Mouse (Mus musculus) liver, embryonic 16.5 days (tissue): Measurements from ENCODE around the gene Btnl9. TPM values are rescaled to one million over a fixed set of nuclear protein-coding genes. Genes with fewer than 3 reads are reported as not detected.
"Not testable (repeated sequence)": the region's sequence is repeated elsewhere in the genome, so short reads cannot be mapped to it uniquely, and the experiment has no call there.

Experiments used
- ATAC-seq: fragments of 200-750 bp; cut with Nextera tagmentation; 2 replicates; pipeline ENCODE4 v1.8.0; 2017; ENCODE audit warnings: low read depth, mild to moderate bottlenecking, moderate number of reproducible peaks, moderate library complexity
- H3K27ac ChIP-seq: fragments of 300-500 bp; sonication (generic); 2 replicates; pipeline ENCODE4 v1.5.1; 2014; ENCODE audit warnings: mild to moderate bottlenecking, low read length
- H3K27me3 ChIP-seq: fragments of 300-500 bp; sonication (generic); 2 replicates; pipeline ENCODE4 v1.6.1; 2014; ENCODE audit warnings: low read depth, low read length, mixed read lengths; ENCODE audit not compliant: control insufficient read depth, insufficient read depth
- H3K36me3 ChIP-seq: fragments of 300-500 bp; sonication (generic); 2 replicates; pipeline ENCODE4 v1.6.1; 2014; ENCODE audit warnings: mild to moderate bottlenecking; ENCODE audit not compliant: control insufficient read depth, insufficient read depth
- H3K4me1 ChIP-seq: fragments of 300-500 bp; sonication (generic); 2 replicates; pipeline ENCODE4 v1.6.1; 2014; ENCODE audit warnings: low read depth, low read length, mixed read lengths; ENCODE audit not compliant: control insufficient read depth
- H3K4me2 ChIP-seq: fragments of 300-500 bp; sonication (generic); 2 replicates; pipeline ENCODE4 v1.6.1; 2014; ENCODE audit warnings: low read depth, low read length, mixed read lengths
- H3K4me3 ChIP-seq: fragments of 300-500 bp; sonication (generic); 2 replicates; pipeline ENCODE4 v1.5.1; 2014; ENCODE audit warnings: low read depth, mild to moderate bottlenecking, low read length
- H3K9ac ChIP-seq: fragments of 300-500 bp; sonication (generic); 2 replicates; pipeline ENCODE4 v1.6.1; 2014; ENCODE audit warnings: low read depth, low read length
- H3K9me3 ChIP-seq: fragments of 300-500 bp; sonication (generic); replicated peaks from 2 replicates; pipeline ENCODE4 v1.6.1; 2016; ENCODE audit warnings: low read length; ENCODE audit not compliant: control insufficient read depth
- WGBS: fragments of 180-500 bp; shearing (Covaris S2); extraction: QIAGEN DNeasy Blood & Tissue Kit; methylation state at CpG from one replicate; pipeline ENCODE4 v1.1.7; 2014; ENCODE audit not compliant: insufficient replicate concordance; 5-methylcytosine and 5-hydroxymethylcytosine counted together
- polyA plus RNA-seq: library from polyadenylated mRNA; unstranded; fragments of >200 nt; fragmentation: Nextera tagmentation; extraction: Ambion mirVana; gene quantifications from 2 replicates; pipeline ENCODE4 v1.2.1, GENCODE M21; 2015

The Btnl9 gene
- polyA plus RNA-seq, 1 experiment from 2014 or later = 1.3 TPM

DNA sequence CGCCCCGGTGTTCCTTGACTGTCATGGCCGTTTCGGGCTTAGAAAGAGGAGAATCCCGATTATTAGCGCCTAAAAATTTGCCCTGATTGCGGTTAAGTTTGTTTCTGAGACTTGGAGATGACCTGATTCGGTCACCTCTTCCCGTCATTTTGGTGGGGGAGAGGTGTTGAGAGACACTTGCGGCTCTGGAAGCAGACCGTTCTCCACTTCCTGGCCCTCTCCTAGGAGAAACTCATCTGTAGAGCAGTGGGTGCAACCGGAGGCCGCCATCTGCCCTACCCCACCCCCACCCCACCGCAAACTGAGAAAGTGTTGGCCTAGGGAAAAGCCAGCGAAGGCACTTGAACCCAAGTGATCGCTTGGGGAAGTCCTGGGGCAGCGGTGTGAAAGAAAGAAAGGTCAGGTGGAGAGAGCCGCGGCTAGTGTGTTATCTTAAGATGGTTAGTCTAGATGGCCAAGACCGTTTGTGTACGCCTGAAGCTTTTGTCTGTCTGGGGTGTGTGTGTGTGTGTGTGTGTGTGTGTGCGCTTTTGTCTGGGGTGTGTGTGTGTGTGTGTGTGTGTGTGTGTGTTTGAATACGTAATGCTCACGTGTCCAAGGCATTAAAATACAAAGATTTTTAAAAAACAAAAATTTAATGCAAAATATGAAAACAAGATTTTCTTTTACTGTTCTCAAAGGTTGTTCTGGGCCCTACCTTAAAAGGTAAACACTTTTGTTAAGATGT lies 17.0 kb upstream of the Btnl9 start:
- peak overlapping the region; percentile 98 for H3K27ac ChIP-seq
- H3K4me1 ChIP-seq = peaks cover 35% of the 10 kb centered on the region
- no peaks in the 10 kb centered on the region for H3K36me3 ChIP-seq
- peak overlapping the region; percentile 77 for H3K4me3 ChIP-seq
- under 1% methylated on average over 24 of the region's 24 CpGs for WGBS
- ATAC-seq = peak; percentile 56
- no peaks in the 10 kb centered on the region for H3K9me3 ChIP-seq
- no peaks in the 10 kb centered on the region for H3K27me3 ChIP-seq
- H3K9ac ChIP-seq = peak overlapping the region; percentile 86
- peak overlapping the region; percentile 96 for H3K4me2 ChIP-seq

DNA sequence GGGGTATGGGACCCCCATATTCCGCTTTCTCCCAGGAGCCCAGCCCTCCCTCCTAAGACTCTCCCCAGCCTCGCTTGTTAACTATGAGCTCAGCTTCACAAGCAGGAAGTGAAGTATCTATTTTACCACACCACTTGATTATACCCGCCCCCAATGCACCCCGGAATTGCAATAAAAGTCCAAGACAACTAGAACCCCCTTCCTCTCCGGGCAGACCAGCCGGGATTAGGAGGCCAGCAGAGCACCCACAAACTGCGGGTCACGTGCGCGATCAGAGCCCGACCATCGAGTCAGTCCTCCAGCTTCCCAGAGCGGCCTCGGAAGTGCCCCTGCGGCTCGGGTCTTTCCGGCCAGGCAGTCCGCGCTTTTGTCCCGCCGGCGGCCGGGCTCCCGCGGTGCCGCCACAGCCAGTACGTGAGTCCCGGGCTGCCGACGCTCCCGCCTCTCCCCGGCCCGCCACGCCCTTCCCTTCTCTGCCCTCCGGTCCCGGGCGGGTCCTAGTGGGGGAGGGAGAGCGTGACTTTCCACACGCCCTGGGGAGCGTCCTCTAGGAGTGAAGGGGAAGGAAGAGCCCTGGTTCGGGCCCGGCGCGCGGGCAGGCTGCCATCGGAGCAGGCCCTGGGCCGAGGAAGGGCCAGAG lies 16.3 kb upstream of the Btnl9 start, which contains the start of gene Zfp62:
Gene Zfp62 (plus strand): TSS at position 164 of the 640 bp plus-strand sequence.
- WGBS = under 1% methylated on average over 45 of the region's 47 CpGs
- Histone ChIP-seq H3K4me3 (peak within 1 kb of the TSS; percentile 77), H3K9ac (peak within 1 kb of the TSS; percentile 86), H3K27me3 (no peaks in the 10 kb centered on the region), H3K9me3 (no peaks in the 10 kb centered on the region), H3K4me1 (peaks cover 32% of the 10 kb centered on the region), H3K36me3 (no peaks in the 10 kb centered on the region), H3K4me2 (peak within 1 kb of the TSS; percentile 96), H3K27ac (peak within 1 kb of the TSS; percentile 98)
- peak; percentile 93 for ATAC-seq

DNA sequence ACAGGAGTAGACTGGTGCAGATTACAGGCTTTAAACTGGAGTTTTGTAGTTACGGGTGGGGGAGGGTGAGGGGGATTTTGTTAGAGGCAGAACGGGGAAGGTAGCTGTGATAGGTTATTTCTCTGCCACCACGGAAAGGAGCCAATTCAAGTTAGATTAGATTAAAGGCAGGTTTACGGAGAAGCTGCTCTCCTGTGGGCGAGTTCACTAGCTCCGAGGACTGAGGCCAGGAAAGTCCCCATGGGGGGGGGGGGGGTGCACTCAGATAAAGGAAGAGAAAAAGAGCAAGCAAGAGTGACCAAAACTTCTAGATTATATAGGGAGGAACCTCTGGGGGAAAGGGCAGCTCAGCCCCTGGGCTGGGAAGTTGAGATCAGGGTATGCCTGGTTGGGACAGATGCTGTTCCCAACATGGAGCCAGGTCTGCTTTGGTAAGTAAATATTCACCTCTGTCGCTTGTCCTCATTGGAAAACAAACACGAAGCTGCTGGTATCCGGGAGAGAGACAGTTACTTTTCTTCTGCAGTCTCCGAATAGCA lies 15.6 kb upstream of the Btnl9 start:
- Histone ChIP-seq H3K36me3 (no peaks in the 10 kb centered on the region), H3K4me1 (peaks cover 31% of the 10 kb centered on the region), H3K27me3 (no peaks in the 10 kb centered on the region), H3K9ac (peak overlapping the region; percentile 86), H3K27ac (peak overlapping the region; percentile 98), H3K4me2 (peak overlapping the region; percentile 96), H3K4me3 (peak overlapping the region; percentile 77), H3K9me3 (no peaks in the 10 kb centered on the region)
- ATAC-seq = peak; percentile 6; the same call in 1 of the 2 replicates
- WGBS = 1% methylated on average over 10 of the region's 10 CpGs

DNA sequence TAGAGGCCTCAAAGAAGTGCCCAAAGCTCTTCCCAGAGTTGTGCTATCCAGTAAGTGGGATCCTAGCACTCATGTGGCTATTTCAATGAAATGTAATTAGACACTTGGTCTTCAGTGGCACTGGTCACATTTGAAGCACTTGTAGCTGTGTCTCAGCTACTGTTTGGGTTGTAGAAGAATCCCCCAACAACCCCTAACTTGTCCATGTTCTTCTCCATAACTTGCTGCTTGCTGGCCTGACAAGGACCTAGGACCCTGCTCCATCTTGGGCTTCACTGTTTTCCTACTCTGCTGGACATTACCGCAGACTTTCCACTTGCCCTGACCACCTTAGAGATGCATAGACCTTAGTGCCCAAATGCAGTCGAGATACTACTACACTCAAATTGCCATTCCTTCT lies 15.1 kb upstream of the Btnl9 start:
- H3K27me3 ChIP-seq = no peaks in the 10 kb centered on the region
- ATAC-seq = no peak
- H3K27ac ChIP-seq = peak overlapping the region; percentile 98
- 34% methylated on average over 2 of the region's 2 CpGs for WGBS
- peak overlapping the region; percentile 86 for H3K9ac ChIP-seq
- H3K9me3 ChIP-seq = no peaks in the 10 kb centered on the region
- peaks cover 28% of the 10 kb centered on the region for H3K4me1 ChIP-seq
- H3K4me2 ChIP-seq = peak overlapping the region; percentile 96
- no peaks in the 10 kb centered on the region for H3K36me3 ChIP-seq
- peak overlapping the region; percentile 77 for H3K4me3 ChIP-seq

DNA sequence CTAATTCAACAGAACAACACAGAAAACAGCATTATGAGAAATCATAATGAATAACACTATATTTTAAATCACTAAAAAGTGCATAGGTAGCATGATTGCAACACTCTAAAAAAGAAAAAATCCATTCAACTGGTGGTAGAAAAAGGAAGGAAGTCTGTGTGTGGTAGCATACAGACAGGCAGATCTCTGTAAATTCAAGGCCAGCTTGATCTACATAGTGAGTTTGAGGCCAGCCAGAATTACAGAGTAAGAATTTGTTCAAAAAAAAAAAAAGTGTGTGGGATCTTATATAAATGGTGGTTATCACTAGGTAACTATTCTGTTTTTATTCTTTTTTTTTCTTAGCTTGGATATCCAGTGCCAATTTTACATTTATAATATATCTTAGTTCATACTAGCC lies 14.2 kb upstream of the Btnl9 start:
- no peak for ATAC-seq
- no peaks in the 10 kb centered on the region for H3K27me3 ChIP-seq
- no peak overlapping the region for H3K27ac ChIP-seq
- H3K9ac ChIP-seq = no peak overlapping the region
- no peak overlapping the region for H3K4me2 ChIP-seq
- no peak overlapping the region for H3K4me3 ChIP-seq
- H3K4me1 ChIP-seq = peaks cover 20% of the 10 kb centered on the region
- no peaks in the 10 kb centered on the region for H3K36me3 ChIP-seq
- no peaks in the 10 kb centered on the region for H3K9me3 ChIP-seq

DNA sequence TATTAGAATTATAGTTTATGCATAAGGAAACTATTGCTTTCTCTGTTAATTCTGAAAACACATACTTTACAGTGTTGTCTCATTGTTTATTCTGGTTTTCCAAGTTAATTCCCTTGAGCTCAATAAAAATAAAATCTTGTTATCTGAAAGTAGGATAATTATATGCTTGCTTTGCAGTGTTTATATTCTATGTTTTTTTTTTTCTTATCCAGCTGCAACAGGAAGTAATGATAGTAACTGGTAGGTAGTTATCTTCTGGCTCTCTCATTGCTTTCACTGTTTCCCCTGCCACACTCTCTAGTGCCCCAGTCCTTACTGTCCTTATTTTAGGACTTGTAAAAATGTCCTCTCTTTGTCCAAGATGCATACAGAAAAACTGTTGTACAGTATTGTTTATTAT lies 13.7 kb upstream of the Btnl9 start:
- Histone ChIP-seq H3K36me3 (no peaks in the 10 kb centered on the region), H3K27ac (no peak overlapping the region), H3K4me2 (no peak overlapping the region), H3K4me3 (no peak overlapping the region), H3K9ac (no peak overlapping the region), H3K27me3 (no peaks in the 10 kb centered on the region), H3K9me3 (no peaks in the 10 kb centered on the region), H3K4me1 (peaks cover 18% of the 10 kb centered on the region)
- ATAC-seq = no peak

DNA sequence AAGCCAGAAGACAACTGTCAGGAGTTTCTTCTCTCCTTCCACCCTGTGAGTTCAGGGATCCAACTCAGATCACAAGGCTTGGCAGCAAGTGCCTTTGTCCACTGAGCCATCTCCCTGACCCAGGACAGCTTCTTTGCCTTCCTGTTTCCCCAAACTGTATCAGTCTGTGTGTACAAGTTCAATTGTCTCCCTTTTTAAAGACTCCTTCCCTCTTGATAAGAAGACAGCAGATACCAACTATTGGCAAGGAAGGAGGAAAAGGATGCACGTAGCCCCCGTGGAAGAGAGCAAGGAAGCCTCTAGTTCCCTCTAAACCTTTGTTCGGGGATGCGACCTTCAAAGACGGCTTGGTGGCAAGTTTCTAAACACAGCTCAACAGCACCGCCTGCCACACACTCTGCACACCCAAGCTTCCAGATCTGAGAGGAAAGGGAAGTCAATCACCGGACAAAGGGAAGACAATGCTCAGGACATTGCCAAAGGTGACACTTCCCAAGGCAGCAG lies 8.9 kb upstream of the Btnl9 start:
- Histone ChIP-seq H3K4me1 (no peaks in the 10 kb centered on the region; the same call in 1 of the 2 replicates), H3K4me3 (no peak overlapping the region), H3K27ac (no peak overlapping the region), H3K36me3 (no peaks in the 10 kb centered on the region), H3K9ac (no peak overlapping the region), H3K27me3 (no peaks in the 10 kb centered on the region), H3K4me2 (no peak overlapping the region), H3K9me3 (no peaks in the 10 kb centered on the region)
- WGBS = 29% methylated on average over 7 of the region's 7 CpGs
- ATAC-seq = peak; percentile 54

DNA sequence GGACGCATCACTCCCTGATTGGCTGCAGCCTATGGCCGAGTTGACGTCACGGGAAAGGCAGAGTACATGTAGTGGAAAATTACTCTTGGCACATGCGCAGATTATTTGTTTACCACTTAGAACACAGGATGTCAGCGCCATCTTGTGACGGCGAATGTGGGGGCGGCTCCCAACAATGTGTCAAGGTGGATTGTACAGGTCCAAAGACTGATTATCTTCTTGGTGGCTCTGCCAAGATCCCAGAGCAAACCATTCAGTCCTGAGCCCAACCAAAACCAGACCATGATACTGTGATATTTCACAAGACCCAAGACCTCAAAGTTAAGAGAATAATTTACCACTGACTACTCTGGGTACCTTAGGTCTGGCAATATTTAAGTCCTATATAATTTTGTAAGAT lies 7.8 kb upstream of the Btnl9 start:
- H3K4me1 ChIP-seq, H3K9me3 ChIP-seq, H3K4me3 ChIP-seq, H3K36me3 ChIP-seq, H3K27me3 ChIP-seq, H3K9ac ChIP-seq, H3K4me2 ChIP-seq, H3K27ac ChIP-seq, ATAC-seq: not testable (repeated sequence)
- WGBS = 85% methylated on average over 9 of the region's 9 CpGs

DNA sequence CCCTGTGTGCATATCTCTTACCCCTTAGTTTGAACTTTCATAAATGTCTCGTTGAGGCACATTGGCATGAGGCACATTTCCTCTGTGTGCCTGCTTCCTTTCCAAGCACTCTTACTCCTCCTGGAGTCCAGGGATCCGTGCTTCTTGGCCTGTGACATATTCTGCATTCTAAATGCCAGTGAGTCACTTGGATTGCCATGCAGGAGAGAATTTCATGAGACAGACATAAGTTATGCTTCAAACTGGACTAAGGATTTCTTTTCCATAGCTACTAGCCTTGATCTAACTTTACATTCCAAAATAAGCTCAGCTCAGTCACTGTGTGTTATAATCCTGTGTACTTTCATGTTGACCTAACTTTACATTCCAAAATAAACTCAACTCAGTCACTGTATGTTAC lies 4.1 kb upstream of the Btnl9 start:
- Histone ChIP-seq H3K27ac (no peak overlapping the region), H3K36me3 (no peaks in the 10 kb centered on the region), H3K4me1 (no peaks in the 10 kb centered on the region; the same call in 1 of the 2 replicates), H3K4me2 (no peak overlapping the region), H3K9me3 (no peaks in the 10 kb centered on the region), H3K9ac (no peak overlapping the region), H3K4me3 (no peak overlapping the region), H3K27me3 (no peaks in the 10 kb centered on the region)
- 30% methylated on average over 2 of the region's 2 CpGs for WGBS
- no peak for ATAC-seq
